15 mouse cellular contexts compared by ENCODE assay signal in genomic region chr7:70129963-70130362, GRCm38 (mm10).
A peak's percentile ranks its signal among the peaks of the same experiment; 100 is the strongest.
DNase-seq lines count a peak whose midpoint lies in the region; ATAC-seq lines count a peak whose summit lies in the region.
"Had no signal": no experiment of that assay in that cellular context is flagged by ENCODE, and none has a peak within 500 bp of the region (broad histone marks: within the 10 kb centered on the region; RNA-seq: fewer than 3 reads in every experiment).

No protein-coding gene starts in this region.

- no peak overlapping the region for H3K4me3 ChIP-seq in forebrain, embryonic 16.5 days (replicated peaks; ENCODE audit: low read length)
- no peak overlapping the region for H3K4me3 ChIP-seq in midbrain, embryonic 11.5 days (ENCODE audit: low read depth, low read length)
- H3K4me3 ChIP-seq: limb, embryonic 13.5 days; megakaryocyte, embryonic 14.5 days; stomach, embryonic 15.5 days had no signal

- DNase-seq in layer of hippocampus, postnatal 10 days (ENCODE audit: low spot score in 2 of 2), result peak; percentile 24 to 42
- DNase-seq in layer of hippocampus, adult 11-12 months (ENCODE audit: low spot score), result no peak
- peak; percentile 60 for DNase-seq in embryo, embryonic 11 days
- DNase-seq in midbrain, embryonic 11.5 days (ENCODE audit: low spot score, missing footprints), result no peak
- no peak for DNase-seq in spleen, postnatal 36 days (ENCODE audit: low spot score in 2 of 2)
- no peak for DNase-seq in adrenal gland, postnatal 14 days
- DNase-seq in gastrocnemius, adult 18-20 months (ENCODE audit: low spot score), result no peak
- DNase-seq: adrenal gland, postnatal 36 days; cerebellum, adult 18-20 months; kidney, adult 9 months; lung, adult 18-20 months had no signal

- H3K4me1 ChIP-seq in forebrain, embryonic 16.5 days (replicated peaks; ENCODE audit: control insufficient read depth, insufficient read depth, low read length), result peaks cover 8% of the 10 kb centered on the region
- peaks cover 8% of the 10 kb centered on the region for H3K4me1 ChIP-seq in midbrain, embryonic 11.5 days (ENCODE audit: control insufficient read depth, insufficient read depth, low read length)
- H3K4me1 ChIP-seq: limb, embryonic 13.5 days; megakaryocyte, embryonic 14.5 days; stomach, embryonic 15.5 days had no signal

- no peak overlapping the region for H3K27ac ChIP-seq in forebrain, embryonic 16.5 days (ENCODE audit: low read length)
- 0 out of 2 replicates have a peak overlapping the region, but pooled peaks have one; percentile 16 for H3K27ac ChIP-seq in midbrain, embryonic 11.5 days (ENCODE audit: low read depth, low read length)
- H3K27ac ChIP-seq: limb, embryonic 13.5 days; stomach, embryonic 15.5 days had no signal

- WGBS in forebrain, embryonic 16.5 days, result 13% methylated on average over 15 of the region's 15 CpGs
- 35% methylated on average over 15 of the region's 15 CpGs for WGBS in midbrain, embryonic 11.5 days

- H3K27me3 ChIP-seq in forebrain, embryonic 16.5 days (replicated peaks; ENCODE audit: control insufficient read depth, insufficient read depth, low read length), result no peaks in the 10 kb centered on the region
- H3K27me3 ChIP-seq in midbrain, embryonic 11.5 days (ENCODE audit: control insufficient read depth, insufficient read depth, low read length), result peaks cover 9% of the 10 kb centered on the region; the same call in 1 of the 2 replicates
- H3K27me3 ChIP-seq: megakaryocyte, embryonic 14.5 days; stomach, embryonic 15.5 days had no signal

- no peak overlapping the region for H3K9ac ChIP-seq in forebrain, embryonic 16.5 days (replicated peaks; ENCODE audit: low read depth, low read length)
- H3K9ac ChIP-seq in midbrain, embryonic 11.5 days (ENCODE audit: low read length), result no peak overlapping the region
- H3K9ac ChIP-seq: limb, embryonic 13.5 days; stomach, embryonic 15.5 days had no signal

- peak; percentile 96 for ATAC-seq in forebrain, embryonic 16.5 days
- peak; percentile 94 for ATAC-seq in midbrain, embryonic 11.5 days (ENCODE audit: low FRiP score)

- no peaks in the 10 kb centered on the region for H3K9me3 ChIP-seq in forebrain, embryonic 16.5 days (ENCODE audit: control insufficient read depth, low read length)
- H3K9me3 ChIP-seq in midbrain, embryonic 11.5 days (ENCODE audit: control insufficient read depth, low read length), result no peaks in the 10 kb centered on the region
- H3K9me3 ChIP-seq: limb, embryonic 13.5 days; stomach, embryonic 15.5 days had no signal

- no peaks in the 10 kb centered on the region for H3K36me3 ChIP-seq in forebrain, embryonic 16.5 days (ENCODE audit: control insufficient read depth, insufficient read depth)
- no peaks in the 10 kb centered on the region for H3K36me3 ChIP-seq in midbrain, embryonic 11.5 days (ENCODE audit: control insufficient read depth, insufficient read depth, low read length)
- H3K36me3 ChIP-seq: limb, embryonic 13.5 days; stomach, embryonic 15.5 days had no signal

- peak overlapping the region; percentile 13; the same call in 1 of the 2 replicates for H3K4me2 ChIP-seq in forebrain, embryonic 16.5 days (ENCODE audit: low read length)
- peak overlapping the region; percentile 10; the same call in 1 of the 2 replicates for H3K4me2 ChIP-seq in midbrain, embryonic 11.5 days
- H3K4me2 ChIP-seq: limb, embryonic 13.5 days; stomach, embryonic 15.5 days had no signal

Comparison
In these comparisons a context has a peak if more than half of its experiments do, and no peak if none do; other contexts are left out.
1. DNase-seq: peak in layer of hippocampus, postnatal 10 days (2 of 2) and embryo, embryonic 11 days (single experiment); none in layer of hippocampus, adult 11-12 months (single experiment), midbrain, embryonic 11.5 days (single experiment), spleen, postnatal 36 days (0 of 2), adrenal gland, postnatal 14 days (single experiment) and gastrocnemius, adult 18-20 months (single experiment).